Mouse (Mus musculus) forebrain, embryonic 14.5 days (tissue): ENCODE results near the gene Tbcel. TPM values are rescaled to one million over a fixed set of nuclear protein-coding genes. Genes with fewer than 3 reads are reported as not detected.

ENCODE experiments used
- ATAC-seq: fragments of 200-750 bp; cut with Nextera tagmentation; 2 replicates; pipeline ENCODE4 v1.8.0; 2017; ENCODE audit warnings: mild to moderate bottlenecking, moderate library complexity
- DNase-seq: peaks from one replicate; pipeline ENCODE4 v3.0.0-alpha.2; 2015; ENCODE audit warnings: low spot score
- H3K27ac ChIP-seq: fragments of 300-500 bp; sonication (generic); 2 replicates; pipeline ENCODE4 v1.5.1; 2014; ENCODE audit warnings: low read depth, mild to moderate bottlenecking, control low read depth, low read length, moderate library complexity
- H3K27me3 ChIP-seq: fragments of 300-500 bp; sonication (generic); replicated peaks from 2 replicates; pipeline ENCODE4 v1.6.1; 2014; ENCODE audit warnings: low read length, control low read depth, mixed read lengths; ENCODE audit not compliant: control insufficient read depth, insufficient read depth
- H3K36me3 ChIP-seq: fragments of 300-500 bp; sonication (generic); 2 replicates; pipeline ENCODE4 v1.6.1; 2014; ENCODE audit warnings: low read length, control low read depth; ENCODE audit not compliant: control insufficient read depth, insufficient read depth
- H3K4me1 ChIP-seq: fragments of 300-500 bp; sonication (generic); 2 replicates; pipeline ENCODE4 v1.6.1; 2014; ENCODE audit warnings: antibody characterized with exemption, low read length, control low read depth; ENCODE audit not compliant: control insufficient read depth, insufficient read depth
- H3K4me2 ChIP-seq: fragments of 300-500 bp; sonication (generic); 2 replicates; pipeline ENCODE4 v1.6.1; 2014; ENCODE audit warnings: mild to moderate bottlenecking, control low read depth, low read length
- H3K4me3 ChIP-seq: fragments of 300-500 bp; sonication (generic); 2 replicates; pipeline ENCODE4 v1.5.1; 2014; ENCODE audit warnings: low read depth, low read length, control low read depth
- H3K9ac ChIP-seq: fragments of 300-500 bp; sonication (generic); 2 replicates; pipeline ENCODE4 v1.6.1; 2014; ENCODE audit warnings: mild to moderate bottlenecking, low read length, control low read depth, moderate library complexity
- H3K9me3 ChIP-seq: fragments of 300-500 bp; sonication (generic); replicated peaks from 2 replicates; pipeline ENCODE4 v1.6.1; 2016; ENCODE audit warnings: low read length, control low read depth, mixed read lengths; ENCODE audit not compliant: control insufficient read depth
- WGBS: fragments of 180-500 bp; shearing (Covaris S2); extraction: QIAGEN DNeasy Blood & Tissue Kit; methylation state at CpG from one replicate; pipeline ENCODE4 v1.1.7; 2014; 5-methylcytosine and 5-hydroxymethylcytosine counted together
- microRNA-seq: library from miRNA; unstranded; fragments of <30 nt; microRNA quantifications from one replicate; pipeline ENCODE4, GENCODE M21; 2016
- polyA plus RNA-seq: library from polyadenylated mRNA; unstranded; fragments of >200 nt; fragmentation: Nextera tagmentation; extraction: Ambion mirVana; gene quantifications from 2 replicates; pipeline ENCODE4 v1.2.1, GENCODE M21; 2014

The Tbcel gene
- polyA plus RNA-seq, 1 experiment from 2014 or later = 5.6 TPM

GRCm38 (mm10) chr9:42371670-42372368 is 135.8 kb downstream of the Tbcel start:
- no peak overlapping the region for H3K27ac ChIP-seq
- no peaks in the 10 kb centered on the region for H3K27me3 ChIP-seq
- H3K4me2 ChIP-seq = no peak overlapping the region
- H3K4me3 ChIP-seq = no peak overlapping the region
- H3K36me3 ChIP-seq = no peaks in the 10 kb centered on the region
- no peak for ATAC-seq
- no peak overlapping the region for H3K9ac ChIP-seq
- no peak for DNase-seq
- no peaks in the 10 kb centered on the region for H3K9me3 ChIP-seq
- 82% methylated on average over 6 of the region's 6 CpGs for WGBS
- H3K4me1 ChIP-seq = no peaks in the 10 kb centered on the region

Small RNAs within 50 kb of the gene (microRNA-seq; reads per million reads assigned to microRNA genes)
- gene Gm44311 = not detected

Other genes starting within 250 kb of the Tbcel start
- 61.9 and 74.2 TPM in 2 replicates for gene Sc5d, start 243.6 kb downstream of the Tbcel start, polyA plus RNA-seq
- 0.12 and 0.33 TPM in 2 replicates for gene Tecta, start 107.9 kb downstream of the Tbcel start, polyA plus RNA-seq